Mouse (Mus musculus) heart, adult 11 months (tissue): Measurements from ENCODE around the gene Npdc1.
"Not testable (repeated sequence)": the region's sequence is repeated elsewhere in the genome, so short reads cannot be mapped to it uniquely, and the experiment has no call there.

Experiments
- DNase-seq: peaks from one replicate; pipeline ENCODE4 v3.0.0; 2022

The Npdc1 gene

GRCm38 (mm10) chr2:25395721-25396596, 3.2 kb upstream of the Npdc1 start, which contains the start of gene Entpd2:
TSS of gene Entpd2 (plus strand) at chr2:25395874.
- peak; percentile 97 for DNase-seq

- DNase-seq = peak; percentile 94
These were observed 2.6 kb upstream of the Npdc1 start for GRCm38 (mm10) chr2:25396597-25396983.

- peak; percentile 90 for DNase-seq
These were observed 2.1 kb upstream of the Npdc1 start for GRCm38 (mm10) chr2:25397010-25397409.

- peak; percentile 90 for DNase-seq
These were observed 1.1 kb upstream of the Npdc1 start for GRCm38 (mm10) chr2:25398065-25398464.

- peak; percentile 98 for DNase-seq
These were observed 1.1 kb downstream of the Npdc1 start for GRCm38 (mm10) chr2:25400291-25400690.

GRCm38 (mm10) chr2:25400764-25401163, 1.6 kb downstream of the Npdc1 start:
- DNase-seq = peak; percentile 96

GRCm38 (mm10) chr2:25402377-25402971, 3.3 kb downstream of the Npdc1 start:
- DNase-seq = peak; percentile 95

GRCm38 (mm10) chr2:25402972-25403601, 3.9 kb downstream of the Npdc1 start:
- peak; percentile 99 for DNase-seq

GRCm38 (mm10) chr2:25403994-25404393, 4.8 kb downstream of the Npdc1 start:
- no peak for DNase-seq

GRCm38 (mm10) chr2:25408908-25409307, 9.8 kb downstream of the Npdc1 start:
- peak; percentile 86 for DNase-seq

GRCm38 (mm10) chr2:25413436-25413835, 14.3 kb downstream of the Npdc1 start:
- DNase-seq = not testable (repeated sequence)

- DNase-seq = no peak
These were observed 18.3 kb downstream of the Npdc1 start for GRCm38 (mm10) chr2:25417426-25417825.

- DNase-seq = no peak
These were observed 22.7 kb downstream of the Npdc1 start for GRCm38 (mm10) chr2:25421896-25422295.

GRCm38 (mm10) chr2:25422587-25423410, 23.6 kb downstream of the Npdc1 start, which contains the start of gene Fut7:
TSS of gene Fut7 (plus strand) at chr2:25423267.
- DNase-seq = peak; percentile 95

- DNase-seq = no peak
These were observed 24.5 kb downstream of the Npdc1 start for GRCm38 (mm10) chr2:25423626-25424025.

- no peak for DNase-seq
These were observed 26.3 kb downstream of the Npdc1 start for GRCm38 (mm10) chr2:25425481-25425880.

- no peak for DNase-seq
These were observed 27.6 kb downstream of the Npdc1 start for GRCm38 (mm10) chr2:25426721-25427191.

- no peak for DNase-seq
These were observed 28.1 kb downstream of the Npdc1 start for GRCm38 (mm10) chr2:25427256-25427655.

GRCm38 (mm10) chr2:25428442-25429236, 29.5 kb downstream of the Npdc1 start, which contains the start of gene Abca2:
TSS of gene Abca2 (plus strand) at chr2:25428703.
- peak; percentile 99 for DNase-seq

GRCm38 (mm10) chr2:25429435-25430180, 30.5 kb downstream of the Npdc1 start:
- DNase-seq = peak; percentile 89
